Mouse (Mus musculus): Measurements from ENCODE around the gene Gm10322. TPM values are rescaled to one million over a fixed set of nuclear protein-coding genes. Genes with fewer than 3 reads are reported as not detected.

Gene Gm10322
- total and polyA plus RNA-seq, 2 experiments from 2014 or later: not detected

DNA sequence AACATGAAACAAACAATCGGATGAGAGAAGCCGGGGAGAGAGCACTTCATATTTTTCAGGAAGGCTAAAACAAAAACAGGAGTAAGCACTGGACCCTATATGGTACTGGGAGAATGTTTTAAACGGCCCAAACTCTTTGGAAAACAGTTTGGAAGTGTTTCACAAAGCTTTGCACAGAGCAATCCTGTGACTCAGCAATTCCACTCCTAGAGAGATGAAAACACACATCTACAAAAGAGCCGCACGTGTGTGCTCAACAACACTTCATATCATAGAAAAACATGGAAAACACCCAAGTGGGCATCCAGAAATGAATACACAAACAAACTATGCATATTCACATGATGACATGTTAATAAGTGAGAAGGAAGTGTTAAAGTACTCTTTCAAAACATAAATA is 30.2 kb upstream of the Gm10322 start:
- no peak overlapping the region for H3K9ac ChIP-seq
- no peak overlapping the region for H3K4me2 ChIP-seq (ENCODE audit: low read depth)
- no peak overlapping the region for H3K27ac ChIP-seq (ENCODE audit: low read depth, low read length)
- H3K27me3 ChIP-seq (ENCODE audit: insufficient read depth, low read length): no peaks in the 10 kb centered on the region
- TF ChIP-seq CTCF (IDR thresholded peaks at IDR 0.05; ENCODE audit: low read depth): no peak
- WGBS: 92% methylated on average over 5 of the region's 5 CpGs
- H3K36me3 ChIP-seq (ENCODE audit: insufficient read depth): no peaks in the 10 kb centered on the region; the same call in 1 of the 2 replicates
- H3K9me3 ChIP-seq (ENCODE audit: low read length): no peaks in the 10 kb centered on the region
- ATAC-seq: no peak
- no peak overlapping the region for H3K4me3 ChIP-seq (ENCODE audit: low read depth, low read length)
- no peaks in the 10 kb centered on the region for H3K4me1 ChIP-seq (ENCODE audit: insufficient read depth)
- DNase-seq: no peak

GRCm38 (mm10) chr10:59586821-59587220 is 29.0 kb upstream of the Gm10322 start:
- DNase-seq: no peak
- H3K4me1 ChIP-seq (ENCODE audit: insufficient read depth): no peaks in the 10 kb centered on the region
- H3K9ac ChIP-seq: no peak overlapping the region
- ATAC-seq: no peak
- H3K27me3 ChIP-seq (ENCODE audit: insufficient read depth, low read length): no peaks in the 10 kb centered on the region
- TF ChIP-seq CTCF (IDR thresholded peaks at IDR 0.05; ENCODE audit: low read depth): no peak
- no peak overlapping the region for H3K27ac ChIP-seq (ENCODE audit: low read depth, low read length)
- no peaks in the 10 kb centered on the region for H3K9me3 ChIP-seq (ENCODE audit: low read length)
- no peaks in the 10 kb centered on the region; the same call in 1 of the 2 replicates for H3K36me3 ChIP-seq (ENCODE audit: insufficient read depth)
- no peak overlapping the region for H3K4me3 ChIP-seq (ENCODE audit: low read depth, low read length)
- 94% methylated on average over 15 of the region's 15 CpGs for WGBS
- H3K4me2 ChIP-seq (ENCODE audit: low read depth): no peak overlapping the region

DNA sequence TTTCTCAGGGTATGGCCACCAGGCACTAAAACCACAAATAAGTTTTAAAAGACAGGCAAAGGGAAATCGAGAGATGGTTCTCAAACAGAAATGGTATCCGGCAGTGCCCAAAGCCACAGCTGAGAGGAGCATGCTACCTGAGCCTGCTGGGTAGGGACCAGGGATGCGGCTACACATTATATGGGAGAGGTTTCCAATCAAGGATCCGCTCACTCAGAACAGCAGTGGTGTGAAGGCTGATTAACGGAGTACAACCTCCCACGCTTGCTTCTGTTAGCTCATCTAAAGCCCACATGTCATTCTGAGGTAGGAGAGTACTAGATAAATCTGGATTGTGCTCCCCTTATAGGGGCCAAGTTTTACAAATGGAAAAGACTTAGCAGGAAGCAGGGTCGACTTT is 27.7 kb upstream of the Gm10322 start:
- no peak for DNase-seq
- Histone ChIP-seq H3K9ac (no peak overlapping the region), H3K4me3 (ENCODE audit: low read depth, low read length) (no peak overlapping the region), H3K36me3 (ENCODE audit: insufficient read depth) (no peaks in the 10 kb centered on the region; the same call in 1 of the 2 replicates), H3K27ac (ENCODE audit: low read depth, low read length) (no peak overlapping the region), H3K9me3 (ENCODE audit: low read length) (no peaks in the 10 kb centered on the region), H3K4me1 (ENCODE audit: insufficient read depth) (no peaks in the 10 kb centered on the region), H3K27me3 (ENCODE audit: insufficient read depth, low read length) (no peaks in the 10 kb centered on the region), H3K4me2 (ENCODE audit: low read depth) (no peak overlapping the region)
- no peak for TF ChIP-seq CTCF (IDR thresholded peaks at IDR 0.05; ENCODE audit: low read depth)
- no peak for ATAC-seq
- 85% methylated on average over 7 of the region's 7 CpGs for WGBS

DNA sequence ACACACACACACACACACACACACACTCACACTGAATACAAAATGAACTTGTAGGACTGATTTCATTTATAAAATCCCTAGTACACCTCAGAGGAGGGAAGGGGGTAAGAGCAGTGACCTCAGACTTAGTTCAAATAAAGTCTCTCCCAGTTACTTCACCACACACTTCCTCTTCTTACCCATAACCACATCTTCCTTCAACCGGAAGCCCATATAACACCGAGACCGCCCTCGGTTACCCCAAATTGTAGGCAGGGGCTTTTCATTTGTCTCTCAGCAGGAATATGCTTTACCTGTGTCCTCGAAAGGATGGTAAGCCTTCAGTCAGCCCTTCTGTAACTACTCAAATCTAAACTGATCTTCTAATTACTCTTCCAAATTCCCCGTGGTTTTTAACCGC is 26.4 kb upstream of the Gm10322 start:
- Histone ChIP-seq H3K27me3 (ENCODE audit: insufficient read depth, low read length) (no peaks in the 10 kb centered on the region), H3K9ac (no peak overlapping the region), H3K4me2 (ENCODE audit: low read depth) (no peak overlapping the region), H3K9me3 (ENCODE audit: low read length) (no peaks in the 10 kb centered on the region), H3K36me3 (ENCODE audit: insufficient read depth) (no peaks in the 10 kb centered on the region), H3K4me1 (ENCODE audit: insufficient read depth) (no peaks in the 10 kb centered on the region), H3K27ac (ENCODE audit: low read depth, low read length) (no peak overlapping the region), H3K4me3 (ENCODE audit: low read depth, low read length) (no peak overlapping the region)
- no peak for DNase-seq
- 88% methylated on average over 7 of the region's 7 CpGs for WGBS
- no peak for TF ChIP-seq CTCF (IDR thresholded peaks at IDR 0.05; ENCODE audit: low read depth)
- no peak for ATAC-seq

- WGBS: 91% methylated on average over 13 of the region's 13 CpGs
- Histone ChIP-seq H3K9me3 (ENCODE audit: low read length) (no peaks in the 10 kb centered on the region), H3K4me2 (ENCODE audit: low read depth) (no peak overlapping the region), H3K36me3 (ENCODE audit: insufficient read depth) (no peaks in the 10 kb centered on the region), H3K4me1 (ENCODE audit: insufficient read depth) (no peaks in the 10 kb centered on the region), H3K27ac (ENCODE audit: low read depth, low read length) (no peak overlapping the region), H3K4me3 (ENCODE audit: low read depth, low read length) (no peak overlapping the region), H3K27me3 (ENCODE audit: insufficient read depth, low read length) (no peaks in the 10 kb centered on the region), H3K9ac (no peak overlapping the region)
- ATAC-seq (no peak), DNase-seq (no peak)
- TF ChIP-seq CTCF (IDR thresholded peaks at IDR 0.05; ENCODE audit: low read depth): no peak
Measured at GRCm38 (mm10) chr10:59589856-59590255, 26.0 kb upstream of the Gm10322 start.

- no peak for TF ChIP-seq CTCF (IDR thresholded peaks at IDR 0.05; ENCODE audit: low read depth)
- Histone ChIP-seq H3K4me2 (ENCODE audit: low read depth) (no peak overlapping the region), H3K27me3 (ENCODE audit: insufficient read depth, low read length) (no peaks in the 10 kb centered on the region), H3K9me3 (ENCODE audit: low read length) (no peaks in the 10 kb centered on the region), H3K4me1 (ENCODE audit: insufficient read depth) (no peaks in the 10 kb centered on the region), H3K36me3 (ENCODE audit: insufficient read depth) (no peaks in the 10 kb centered on the region), H3K9ac (no peak overlapping the region), H3K27ac (ENCODE audit: low read depth, low read length) (no peak overlapping the region), H3K4me3 (ENCODE audit: low read depth, low read length) (no peak overlapping the region)
- no peak for DNase-seq
- 94% methylated on average over 9 of the region's 9 CpGs for WGBS
- no peak for ATAC-seq
Measured at GRCm38 (mm10) chr10:59590606-59591005, 25.3 kb upstream of the Gm10322 start.

DNA sequence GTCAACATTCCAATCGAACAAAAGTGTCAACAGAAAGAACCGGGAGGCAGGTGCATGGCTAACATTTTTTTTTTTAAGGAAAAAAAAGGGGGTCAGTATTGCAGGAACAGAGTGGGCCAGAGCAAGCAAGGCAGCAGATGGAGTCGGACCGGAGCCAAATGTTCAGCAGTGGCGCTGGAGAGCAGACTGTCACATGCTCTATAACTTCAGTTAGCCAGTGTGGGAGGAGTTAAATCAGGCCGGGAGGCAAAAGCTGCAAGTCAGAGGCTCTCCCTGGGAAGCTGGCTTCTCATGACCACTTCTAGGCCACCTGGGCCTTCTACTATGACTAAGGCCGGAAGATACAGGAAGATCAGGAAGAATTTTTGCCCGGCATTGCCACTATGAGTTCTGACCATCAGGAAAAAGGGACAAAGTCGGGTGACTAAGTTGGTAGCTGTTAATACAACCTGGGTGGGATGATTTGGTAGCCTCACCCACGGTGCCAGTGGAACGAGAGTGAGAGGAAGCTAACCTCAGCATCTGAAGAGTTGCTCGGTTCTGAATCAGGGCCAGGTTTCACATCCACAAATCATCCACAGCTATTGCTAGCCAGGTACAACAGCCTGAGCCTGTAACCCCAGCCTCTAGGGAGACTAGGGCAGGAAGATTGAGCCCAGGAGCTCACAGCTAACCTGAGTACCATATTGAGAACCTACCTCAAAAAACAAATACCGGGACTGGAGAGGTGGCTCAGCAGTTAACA is 21.9 kb upstream of the Gm10322 start:
- WGBS: 75% methylated on average over 13 of the region's 13 CpGs
- ATAC-seq (peak; percentile 63; the same call in 1 of the 2 replicates), DNase-seq (peak; percentile 39)
- Histone ChIP-seq H3K4me2 (ENCODE audit: low read depth) (no peak overlapping the region), H3K36me3 (ENCODE audit: insufficient read depth) (no peaks in the 10 kb centered on the region), H3K27me3 (ENCODE audit: insufficient read depth, low read length) (no peaks in the 10 kb centered on the region), H3K9ac (no peak overlapping the region), H3K27ac (ENCODE audit: low read depth, low read length) (no peak overlapping the region), H3K4me3 (ENCODE audit: low read depth, low read length) (no peak overlapping the region), H3K4me1 (ENCODE audit: insufficient read depth) (no peaks in the 10 kb centered on the region), H3K9me3 (ENCODE audit: low read length) (no peaks in the 10 kb centered on the region)
- no peak for TF ChIP-seq CTCF (IDR thresholded peaks at IDR 0.05; ENCODE audit: low read depth)
